In the genomic region with DNA sequence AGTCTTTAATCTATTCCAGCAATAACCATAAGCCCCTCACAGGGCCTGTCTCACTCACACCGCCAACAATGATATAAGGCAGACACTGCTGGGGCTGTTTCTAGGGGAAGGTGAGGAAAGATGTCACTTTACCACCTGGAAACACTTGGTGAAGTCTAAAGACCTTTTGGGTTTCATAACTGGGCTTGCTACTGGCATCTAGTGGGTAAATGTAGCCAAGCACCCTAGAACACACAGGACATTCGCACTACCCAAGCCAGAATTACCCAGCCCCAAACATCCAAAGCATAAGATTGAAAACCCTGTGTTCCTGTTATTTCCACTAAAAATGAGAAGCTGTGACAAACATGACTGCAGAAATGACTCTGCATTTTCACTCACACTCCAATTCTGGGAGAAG, we compare ENCODE assay signal across 9 mouse cellular contexts. TPM values are rescaled to one million over a fixed set of nuclear protein-coding genes. Genes with fewer than 3 reads are reported as not detected.
DNase-seq lines count a peak whose midpoint lies in the region; ATAC-seq and TF ChIP-seq lines count a peak whose summit lies in the region.
"Had no signal": no experiment of that assay in that cellular context is flagged by ENCODE, and none has a peak within 500 bp of the region (broad histone marks: within the 10 kb centered on the region; RNA-seq: fewer than 3 reads in every experiment).

No protein-coding gene starts in this region.

- WGBS in hindbrain, embryonic 14.5 days: 70% methylated on average over 2 of the region's 2 CpGs
- WGBS in hindbrain, embryonic 13.5 days: 66% methylated on average over 2 of the region's 2 CpGs
- WGBS in lung, postnatal 0 days: 40% methylated on average over 2 of the region's 2 CpGs

- no peak overlapping the region for H3K4me3 ChIP-seq in hindbrain, embryonic 14.5 days (replicated peaks; ENCODE audit: low read length)
- H3K4me3 ChIP-seq in hindbrain, embryonic 13.5 days: no peak overlapping the region
- no peak overlapping the region for H3K4me3 ChIP-seq in lung, postnatal 0 days (ENCODE audit: low read depth, low read length)
- H3K4me3 ChIP-seq: forebrain, embryonic 12.5 days; heart, embryonic 15.5 days had no signal

- H3K4me1 ChIP-seq in hindbrain, embryonic 14.5 days (replicated peaks; ENCODE audit: control insufficient read depth, insufficient read depth, low read length): no peaks in the 10 kb centered on the region
- H3K4me1 ChIP-seq in hindbrain, embryonic 13.5 days (replicated peaks): 0 out of 2 replicates have a peak, but pooled peaks cover 5% of the 10 kb centered on the region
- no peaks in the 10 kb centered on the region for H3K4me1 ChIP-seq in lung, postnatal 0 days (ENCODE audit: insufficient read depth, low read depth, low read length)
- H3K4me1 ChIP-seq: forebrain, embryonic 12.5 days; heart, embryonic 15.5 days had no signal

- peak; percentile 70 for DNase-seq in hindbrain, embryonic 14.5 days (ENCODE audit: low spot score)
- no peak for DNase-seq in lung, postnatal 0 days (ENCODE audit: low spot score)
- no peak for DNase-seq in lung, postnatal 14 days
- DNase-seq in adipocyte (ENCODE audit: low spot score): peak; percentile 44
- DNase-seq in left cerebral cortex, postnatal 25 days (ENCODE audit: low spot score in 2 of 2): peak; percentile 36 to 69
- no peak for DNase-seq in spleen, postnatal 10 days (ENCODE audit: low spot score in 2 of 2)

- no peaks in the 10 kb centered on the region for H3K27me3 ChIP-seq in hindbrain, embryonic 14.5 days (ENCODE audit: control insufficient read depth, insufficient read depth, low read length)
- H3K27me3 ChIP-seq in hindbrain, embryonic 13.5 days: 0 out of 2 replicates have a peak, but pooled peaks cover 5% of the 10 kb centered on the region
- no peaks in the 10 kb centered on the region for H3K27me3 ChIP-seq in lung, postnatal 0 days (replicated peaks; ENCODE audit: insufficient read depth, low read length)
- H3K27me3 ChIP-seq: forebrain, embryonic 12.5 days; heart, embryonic 15.5 days had no signal

- no peak overlapping the region for H3K27ac ChIP-seq in hindbrain, embryonic 14.5 days
- H3K27ac ChIP-seq in hindbrain, embryonic 13.5 days: no peak overlapping the region
- H3K27ac ChIP-seq in lung, postnatal 0 days (ENCODE audit: low read length): no peak overlapping the region
- H3K27ac ChIP-seq: forebrain, embryonic 12.5 days; heart, embryonic 15.5 days had no signal

- no peak for ATAC-seq in hindbrain, embryonic 14.5 days (ENCODE audit: low FRiP score)
- no peak for ATAC-seq in hindbrain, embryonic 13.5 days (ENCODE audit: low FRiP score)
- ATAC-seq in lung, postnatal 0 days: no peak

- H3K9ac ChIP-seq in hindbrain, embryonic 14.5 days: no peak overlapping the region
- H3K9ac ChIP-seq in hindbrain, embryonic 13.5 days: no peak overlapping the region
- no peak overlapping the region for H3K9ac ChIP-seq in lung, postnatal 0 days (replicated peaks; ENCODE audit: low read depth)
- H3K9ac ChIP-seq: forebrain, embryonic 12.5 days; heart, embryonic 15.5 days had no signal

- H3K4me2 ChIP-seq in hindbrain, embryonic 14.5 days (replicated peaks): no peak overlapping the region
- H3K4me2 ChIP-seq in hindbrain, embryonic 13.5 days: no peak overlapping the region
- no peak overlapping the region for H3K4me2 ChIP-seq in lung, postnatal 0 days (replicated peaks; ENCODE audit: low read depth, low read length)
- H3K4me2 ChIP-seq: forebrain, embryonic 12.5 days; heart, embryonic 15.5 days had no signal

- no peaks in the 10 kb centered on the region for H3K9me3 ChIP-seq in hindbrain, embryonic 14.5 days (ENCODE audit: control insufficient read depth, low read length)
- no peaks in the 10 kb centered on the region for H3K9me3 ChIP-seq in hindbrain, embryonic 13.5 days
- no peaks in the 10 kb centered on the region for H3K9me3 ChIP-seq in lung, postnatal 0 days (ENCODE audit: low read length)
- H3K9me3 ChIP-seq: forebrain, embryonic 12.5 days; heart, embryonic 15.5 days had no signal

- TF ChIP-seq EP300 in lung, postnatal 0 days (IDR thresholded peaks at IDR 0.05): no peak

- intact Hi-C loops in left cerebral cortex, postnatal 25 days (cut with DNase I): loop anchor here (2.0 to 10.0 kb wide), 3 partner anchors 100 to 1450 kb away; a partner anchor contains a TSS

- H3K36me3 ChIP-seq in hindbrain, embryonic 14.5 days (replicated peaks; ENCODE audit: control insufficient read depth, insufficient read depth): no peaks in the 10 kb centered on the region
- H3K36me3 ChIP-seq in hindbrain, embryonic 13.5 days: no peaks in the 10 kb centered on the region
- H3K36me3 ChIP-seq in lung, postnatal 0 days (ENCODE audit: insufficient read depth, low read length): no peaks in the 10 kb centered on the region
- H3K36me3 ChIP-seq: forebrain, embryonic 12.5 days; heart, embryonic 15.5 days had no signal

- peak; percentile 36; the same call in 1 of the 2 replicates for TF ChIP-seq CTCF in lung, postnatal 0 days (IDR thresholded peaks at IDR 0.05)

RNA-seq across cellular contexts. Expression of a gene that starts 16.8 kb away (rescaled TPM):
- polyA plus RNA-seq in hindbrain, embryonic 14.5 days (2014; fragmentation: Nextera tagmentation; extraction: Ambion mirVana): 131 and 134 TPM in 2 replicates
- polyA plus RNA-seq in hindbrain, embryonic 13.5 days (2015; fragmentation: Nextera tagmentation; extraction: Ambion mirVana): 169 and 173 TPM in 2 replicates
- 59.2 and 77.6 TPM in 2 replicates for polyA plus RNA-seq in lung, postnatal 0 days (2015; fragmentation: Nextera tagmentation; extraction: Ambion mirVana)
- total RNA-seq in left cerebral cortex, postnatal 25 days (2021): 100 to 1,000 TPM in 1 of 2 experiments, 10 to 100 TPM in 1; 99.0 to 105 TPM

RNA-seq across cellular contexts. Expression of a gene that starts 28.8 kb away (rescaled TPM):
- polyA plus RNA-seq in hindbrain, embryonic 14.5 days (2014; fragmentation: Nextera tagmentation; extraction: Ambion mirVana): 3.9 and 4.3 TPM in 2 replicates
- 0.69 and 1.3 TPM in 2 replicates for polyA plus RNA-seq in hindbrain, embryonic 13.5 days (2015; fragmentation: Nextera tagmentation; extraction: Ambion mirVana)
- polyA plus RNA-seq in lung, postnatal 0 days (2015; fragmentation: Nextera tagmentation; extraction: Ambion mirVana): not detected in 2 replicates
- 10 to 100 TPM; 19.1 to 23.6 TPM for total RNA-seq in left cerebral cortex, postnatal 25 days (2021)
- polyA plus RNA-seq: heart, embryonic 15.5 days had no signal

Comparison
In these comparisons a context has a peak if more than half of its experiments do, and no peak if none do; other contexts are left out.
1. DNase-seq: peak in hindbrain, embryonic 14.5 days (single experiment), adipocyte (single experiment) and left cerebral cortex, postnatal 25 days (2 of 2); none in lung, postnatal 0 days (single experiment), lung, postnatal 14 days (single experiment) and spleen, postnatal 10 days (0 of 2).